Mouse (Mus musculus): ENCODE results near the gene Mtmr1.

DNA sequence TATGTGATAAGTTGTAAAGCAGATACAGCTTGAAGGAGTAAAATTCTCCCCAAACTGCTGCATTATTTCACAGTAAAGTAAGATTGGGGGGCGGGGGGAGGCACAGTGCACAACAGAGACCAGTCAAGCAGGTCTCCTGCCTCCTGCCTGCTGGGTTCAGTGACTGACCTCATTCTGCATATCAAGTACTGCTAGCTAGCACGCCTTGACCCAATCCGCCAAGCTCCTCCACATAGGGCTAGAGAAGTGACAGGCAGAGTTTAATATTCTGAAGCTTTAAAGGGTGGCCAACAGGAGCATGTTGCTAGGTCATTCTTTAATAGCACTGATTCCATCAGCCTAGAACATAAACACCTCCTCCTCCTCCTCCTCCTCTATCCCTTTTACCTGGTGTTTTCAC lies 48.2 kb downstream of the Mtmr1 start:
- TF ChIP-seq POLR2A (IDR thresholded peaks at IDR 0.05; ENCODE audit: extremely low read depth, insufficient read depth, low read length) (no peak), CTCF (IDR thresholded peaks at IDR 0.05; ENCODE audit: extremely low read depth, insufficient read depth, low read length) (no peak)
